Mouse (Mus musculus) MEL (cell line): ENCODE data around the gene Tmem69. TPM values are rescaled to one million over a fixed set of nuclear protein-coding genes. Genes with fewer than 3 reads are reported as not detected.

ENCODE experiments used
- DNase-seq: peaks from one replicate; pipeline ENCODE4 v3.0.0; 2011; ENCODE audit warnings: low read depth, low spot score
- H3K27ac ChIP-seq: 2 replicates; pipeline ENCODE4 v1.5.1; 2012; ENCODE audit warnings: low read depth, mild to moderate bottlenecking, control low read depth, low read length, moderate library complexity; ENCODE audit not compliant: control insufficient read depth
- H3K27me3 ChIP-seq, 2 experiments: fragments of 150-350 bp in 1 of 2; sonication (generic) in 1 of 2; 2 replicates each; pipeline ENCODE4 v1.6.1; 2012; ENCODE audit warnings: low read length in 2 of 2, mild to moderate bottlenecking in 2 of 2, improper control_type of control experiment in 1 of 2, moderate library complexity in 1 of 2; ENCODE audit not compliant: insufficient read depth in 2 of 2, control insufficient read depth in 1 of 2
- H3K36me3 ChIP-seq, 2 experiments: 2 replicates each; pipeline ENCODE4 v1.6.1; 2012 to 2014; ENCODE audit warnings: low read length in 2 of 2, improper control_type of control experiment in 1 of 2, inconsistent platforms in 1 of 2, mild to moderate bottlenecking in 1 of 2; ENCODE audit not compliant: insufficient read depth in 2 of 2, control insufficient read depth in 1 of 2
- H3K4me1 ChIP-seq, 2 experiments: fragments of 150-350 bp in 1 of 2; sonication (generic) in 1 of 2; 2 replicates each; pipeline ENCODE4 v1.6.1; 2012; ENCODE audit warnings: low read length in 2 of 2, improper control_type of control experiment in 1 of 2, mild to moderate bottlenecking in 1 of 2; ENCODE audit not compliant: insufficient read depth in 2 of 2, control insufficient read depth in 1 of 2
- H3K4me3 ChIP-seq, 2 experiments: fragments of 150-350 bp in 1 of 2; sonication (generic) in 1 of 2; 2 replicates each; pipeline ENCODE4 v1.5.1; 2012; ENCODE audit warnings: low read depth in 2 of 2, low read length in 2 of 2, mild to moderate bottlenecking in 2 of 2, moderate library complexity in 2 of 2, control low read depth in 1 of 2, improper control_type of control experiment in 1 of 2; ENCODE audit not compliant: control insufficient read depth in 1 of 2, insufficient read depth in 1 of 2
- H3K79me2 ChIP-seq: 2 replicates; pipeline ENCODE4 v1.6.1; 2012; ENCODE audit warnings: mild to moderate bottlenecking, low read length, moderate library complexity; ENCODE audit not compliant: control insufficient read depth, poor library complexity, insufficient read depth
- H3K9ac ChIP-seq: 2 replicates; pipeline ENCODE4 v1.6.1; 2012; ENCODE audit warnings: low read depth, mild to moderate bottlenecking, control low read depth, low read length, moderate library complexity; ENCODE audit not compliant: control insufficient read depth, poor library complexity, severe bottlenecking
- H3K9me3 ChIP-seq: fragments of 150-350 bp; sonication (generic); replicated peaks from 2 replicates; pipeline ENCODE4 v1.6.1; 2012; ENCODE audit warnings: mild to moderate bottlenecking, low read length, improper control_type of control experiment, moderate library complexity; ENCODE audit not compliant: insufficient read depth
- BHLHE40 ChIP-seq: IDR thresholded peaks from 2 replicates; pipeline ENCODE4 v1.6.1; 2012; ENCODE audit warnings: low read depth, mild to moderate bottlenecking, inconsistent platforms, low read length, improper control_type of control experiment, borderline replicate concordance
- CHD2 ChIP-seq: IDR thresholded peaks from 2 replicates; pipeline ENCODE4 v1.6.1; 2011; ENCODE audit warnings: low read length, improper control_type of control experiment
- CTCF ChIP-seq, 3 experiments: IDR thresholded peaks in 2 of 3; conservative IDR thresholded peaks in 1 of 3; 2 replicates each; pipeline ENCODE4 v1.5.1; 2011 to 2012; ENCODE audit warnings: low read length in 3 of 3, low read depth in 2 of 3, mild to moderate bottlenecking in 2 of 3, improper control_type of control experiment in 1 of 3, inconsistent platforms in 1 of 3, mixed read lengths in 1 of 3, moderate library complexity in 1 of 3; ENCODE audit not compliant: control insufficient read depth in 1 of 3, insufficient read depth in 1 of 3, poor library complexity in 1 of 3, severe bottlenecking in 1 of 3
- E2F4 ChIP-seq: IDR thresholded peaks from 2 replicates; pipeline ENCODE4 v1.6.1; 2011; ENCODE audit warnings: low read depth, low read length, improper control_type of control experiment, borderline replicate concordance
- EP300 ChIP-seq, 2 experiments: IDR thresholded peaks; 2 replicates each; pipeline ENCODE4 v1.6.1; 2011; ENCODE audit warnings: improper control_type of control experiment in 2 of 2, low read length in 2 of 2, low read depth in 1 of 2, mild to moderate bottlenecking in 1 of 2
- ETS1 ChIP-seq: IDR thresholded peaks from 2 replicates; pipeline ENCODE4 v1.6.1; 2012; ENCODE audit warnings: low read depth, mild to moderate bottlenecking, inconsistent platforms, low read length, improper control_type of control experiment, moderate library complexity
- HCFC1 ChIP-seq: IDR thresholded peaks from 2 replicates; pipeline ENCODE4 v1.6.1; 2012; ENCODE audit warnings: low read depth, mild to moderate bottlenecking, inconsistent platforms, low read length, improper control_type of control experiment, moderate library complexity
- JUND ChIP-seq: IDR thresholded peaks from 2 replicates; pipeline ENCODE4 v1.6.1; 2011; ENCODE audit warnings: low read depth, mild to moderate bottlenecking, improper control_type of control experiment, low read length
- KAT2A ChIP-seq: conservative IDR thresholded peaks from 2 replicates; pipeline ENCODE4 v1.6.1; 2012; ENCODE audit warnings: low read depth, low read length, improper control_type of control experiment, inconsistent platforms
- MAX ChIP-seq: IDR thresholded peaks from 2 replicates; pipeline ENCODE4 v1.6.1; 2011; ENCODE audit warnings: low read length, improper control_type of control experiment
- MYB ChIP-seq: IDR thresholded peaks from 2 replicates; pipeline ENCODE4 v1.6.1; 2011; ENCODE audit warnings: mild to moderate bottlenecking, low read depth, low read length, improper control_type of control experiment
- MYC ChIP-seq: IDR thresholded peaks from 2 replicates; pipeline ENCODE4 v1.6.1; 2011; ENCODE audit warnings: low read depth, mild to moderate bottlenecking, low read length, improper control_type of control experiment, moderate library complexity
- POLR2AphosphoS2 ChIP-seq: IDR thresholded peaks from 2 replicates; pipeline ENCODE4 v1.6.1; 2011; ENCODE audit warnings: low read length, improper control_type of control experiment
- POLR2AphosphoS5 ChIP-seq: IDR thresholded peaks from 2 replicates; pipeline ENCODE4 v1.6.1; 2012; ENCODE audit warnings: low read depth, borderline replicate concordance, mild to moderate bottlenecking, inconsistent platforms, low read length, moderate library complexity, mixed read lengths
- RAD21 ChIP-seq: IDR thresholded peaks from 2 replicates; pipeline ENCODE4 v1.6.1; 2011; ENCODE audit warnings: mild to moderate bottlenecking, low read depth, low read length, improper control_type of control experiment
- RCOR1 ChIP-seq: IDR thresholded peaks from 2 replicates; pipeline ENCODE4 v1.6.1; 2012; ENCODE audit warnings: low read depth, mild to moderate bottlenecking, inconsistent platforms, low read length, improper control_type of control experiment
- SMC3 ChIP-seq: IDR thresholded peaks from 2 replicates; pipeline ENCODE4 v1.6.1; 2011; ENCODE audit warnings: low read depth, low read length, improper control_type of control experiment
- TAL1 ChIP-seq: IDR thresholded peaks from 2 replicates; pipeline ENCODE4 v1.6.1; 2012; ENCODE audit warnings: mild to moderate bottlenecking, inconsistent platforms, low read length, moderate library complexity, mixed read lengths
- TCF12 ChIP-seq: IDR thresholded peaks from 2 replicates; pipeline ENCODE4 v1.6.1; 2014; ENCODE audit warnings: low read depth, mild to moderate bottlenecking, inconsistent platforms, low read length, improper control_type of control experiment, moderate library complexity
- UBTF ChIP-seq: IDR thresholded peaks from 2 replicates; pipeline ENCODE4 v1.6.1; 2012; ENCODE audit warnings: low read depth, mild to moderate bottlenecking, inconsistent platforms, low read length, improper control_type of control experiment, moderate library complexity, borderline replicate concordance; ENCODE audit not compliant: insufficient read depth
- USF1 ChIP-seq: IDR thresholded peaks from 2 replicates; pipeline ENCODE4 v1.6.1; 2014; ENCODE audit warnings: low read depth, mild to moderate bottlenecking, inconsistent platforms, low read length, improper control_type of control experiment, moderate library complexity
- polyA plus RNA-seq, 2 experiments: library from polyadenylated mRNA; stranded (reverse) in 1 of 2; unstranded in 1 of 2; fragments of >175 nt in 1 of 2; fragments of >200 nt in 1 of 2; gene quantifications; 2 replicates each; pipeline versions ENCODE4 v1.2.1 to v1.2.4; 2012; ENCODE audit warnings: low replicate concordance in 2 of 2, low read depth in 1 of 2; ENCODE audit not compliant: insufficient read length in 2 of 2, insufficient read depth in 1 of 2, missing spikeins in 1 of 2
- total RNA-seq: library from RNA; depleted of rRNA; stranded (reverse); fragments of 300-350 nt; gene quantifications from 2 replicates; pipeline ENCODE4 v1.2.3, GENCODE M21; 2012; rRNA removed

The Tmem69 gene
- total and polyA plus RNA-seq, 3 experiments: 7.8 to 153 (median 34.1) TPM

GRCm38 (mm10) chr4:116507425-116508218, 48.1 kb downstream of the Tmem69 start, which contains the start of gene Ipp (continued):
- TF ChIP-seq KAT2A (no peak), MYB (no peak), TAL1 (no peak), TCF12 (peak; percentile 44), RCOR1 (no peak), POLR2AphosphoS5 (0 out of 2 replicates have a peak, but pooled peaks have one; percentile 15), USF1 (peak; percentile 73), EP300 (IDR thresholded peaks at IDR 0.05; ENCODE audit: low read depth in 1 of 2, low read length in 2 of 2) (no peak), HCFC1 (peak; percentile 65; the same call in 1 of the 2 replicates), JUND (no peak), POLR2AphosphoS2 (peak; percentile 88), ETS1 (no peak; the same call in 1 of the 2 replicates), SMC3 (no peak), CTCF (IDR thresholded peaks at IDR 0.05 in 2 of 3, conservative IDR thresholded peaks at IDR 0.05 in 1 of 3; ENCODE audit: control insufficient read depth in 1 of 3, insufficient read depth in 1 of 3, low read depth in 2 of 3, low read length in 3 of 3, poor library complexity in 1 of 3, severe bottlenecking in 1 of 3) (no peak), RAD21 (no peak), BHLHE40 (no peak), UBTF (no peak), CHD2 (no peak)
- TF ChIP-seq, all 39 proteins: peak for 12

DNA sequence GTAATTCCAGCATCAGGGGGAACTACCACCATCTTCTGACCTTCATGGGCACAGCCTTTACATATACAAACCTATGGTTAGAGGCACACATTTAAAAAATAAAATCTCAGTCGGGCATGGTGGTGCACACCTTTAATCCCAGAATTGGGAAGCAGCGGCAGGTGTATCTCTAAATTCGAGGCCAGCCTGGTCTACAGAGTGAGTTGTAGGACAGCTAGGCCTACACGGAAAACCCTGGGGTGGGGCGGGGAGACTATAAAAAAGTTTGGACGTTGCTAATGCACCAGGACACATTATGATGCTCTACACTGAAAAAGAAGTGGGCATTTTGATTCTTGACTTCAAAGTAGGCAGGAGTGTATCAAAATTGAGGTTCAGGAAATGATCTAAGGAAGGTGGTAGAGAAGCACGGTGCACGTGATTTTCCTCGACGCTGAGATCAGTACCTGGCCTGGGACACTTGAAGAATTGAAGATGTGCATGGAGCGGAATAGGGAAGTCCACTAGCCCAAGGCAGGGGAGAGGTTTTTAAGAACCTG, 48.8 kb downstream of the Tmem69 start:
- peaks cover 0 to 12% of the 10 kb centered on the region in 2 experiments; a peak in 2 of 4 replicates for H3K36me3 ChIP-seq
- DNase-seq: no peak
- H3K27ac ChIP-seq: peak overlapping the region; percentile 35
- H3K4me3 ChIP-seq: peak overlapping the region; percentile 43 to 60
- no peaks in the 10 kb centered on the region for H3K9me3 ChIP-seq
- H3K79me2 ChIP-seq: peaks cover 6% of the 10 kb centered on the region; the same call in 1 of the 2 replicates
- H3K27me3 ChIP-seq: no peaks in the 10 kb centered on the region
- peaks cover 0 to 12% of the 10 kb centered on the region in 2 experiments; a peak in 2 of 4 replicates for H3K4me1 ChIP-seq
- H3K9ac ChIP-seq: peak overlapping the region; percentile 65
- peak; percentile 20; the same call in 1 of the 2 replicates for TF ChIP-seq E2F4
- TF ChIP-seq BHLHE40: no peak; the same call in 1 of the 2 replicates
- peak; percentile 58; the same call in 1 of the 2 replicates for TF ChIP-seq MYC
- TF ChIP-seq MAX: peak; percentile 90
- TF ChIP-seq ETS1: 0 out of 2 replicates have a peak, but pooled peaks have one; percentile 36

Other genes starting within 250 kb of the Tmem69 start
- gene Mast2, start 91.8 kb downstream of the Tmem69 start, total RNA-seq: 13.3 and 14.8 TPM in 2 replicates
- 100 to 1,000 TPM in 1 of 2 experiments, 10 to 100 TPM in 1; 46.4 to 126 TPM for gene Mast2, start 91.8 kb downstream of the Tmem69 start, polyA plus RNA-seq
- gene Ipp, start 48.4 kb downstream of the Tmem69 start, total RNA-seq: 8.4 and 10.1 TPM in 2 replicates
- gene Ipp, start 48.4 kb downstream of the Tmem69 start, polyA plus RNA-seq: 1 to 10 TPM in 1 of 2 experiments, not detected in 1; 8.8 TPM
- gene Gpbp1l1, start 1.7 kb upstream of the Tmem69 start, total RNA-seq: 26.7 and 29.1 TPM in 2 replicates
- 10 to 100 TPM in 1 of 2 experiments, not detected in 1; 46.3 TPM for gene Gpbp1l1, start 1.7 kb upstream of the Tmem69 start, polyA plus RNA-seq
- gene Ccdc17, start 40.7 kb upstream of the Tmem69 start, total RNA-seq: 1.0 and 1.2 TPM in 2 replicates
- 1 to 10 TPM in 1 of 2 experiments, not detected in 1; 1.5 TPM for gene Ccdc17, start 40.7 kb upstream of the Tmem69 start, polyA plus RNA-seq
- 133 and 159 TPM in 2 replicates for gene Nasp, start 72.0 kb upstream of the Tmem69 start, total RNA-seq
- gene Nasp, start 72.0 kb upstream of the Tmem69 start, polyA plus RNA-seq: 100 to 1,000 TPM in 1 of 2 experiments, not detected in 1; 174 TPM
- gene Akr1a1, start 95.7 kb upstream of the Tmem69 start, total RNA-seq: 258 and 281 TPM in 2 replicates
- gene Akr1a1, start 95.7 kb upstream of the Tmem69 start, polyA plus RNA-seq: 100 to 1,000 TPM in 1 of 2 experiments, not detected in 1; 358 TPM
- gene Prdx1, start 129.6 kb upstream of the Tmem69 start, total RNA-seq: 223 and 307 TPM in 2 replicates
- gene Prdx1, start 129.6 kb upstream of the Tmem69 start, polyA plus RNA-seq: 100 to 1,000 TPM in 1 of 2 experiments, not detected in 1; 416 TPM
- gene Mmachc, start 152.5 kb upstream of the Tmem69 start, total RNA-seq: 12.2 and 15.1 TPM in 2 replicates
- 10 to 100 TPM in 1 of 2 experiments, not detected in 1; 22.8 TPM for gene Mmachc, start 152.5 kb upstream of the Tmem69 start, polyA plus RNA-seq
- gene Ccdc163, start 152.6 kb upstream of the Tmem69 start, total RNA-seq: 12.3 and 14.2 TPM in 2 replicates
- 10 to 100 TPM in 1 of 2 experiments, not detected in 1; 26.0 TPM for gene Ccdc163, start 152.6 kb upstream of the Tmem69 start, polyA plus RNA-seq
- 2.3 and 2.8 TPM in 2 replicates for gene Tesk2, start 165.0 kb upstream of the Tmem69 start, total RNA-seq
- 1 to 10 TPM in 1 of 2 experiments, not detected in 1; 3.3 TPM for gene Tesk2, start 165.0 kb upstream of the Tmem69 start, polyA plus RNA-seq